Mouse (Mus musculus): ENCODE measurements around the gene Naa35.

DNA sequence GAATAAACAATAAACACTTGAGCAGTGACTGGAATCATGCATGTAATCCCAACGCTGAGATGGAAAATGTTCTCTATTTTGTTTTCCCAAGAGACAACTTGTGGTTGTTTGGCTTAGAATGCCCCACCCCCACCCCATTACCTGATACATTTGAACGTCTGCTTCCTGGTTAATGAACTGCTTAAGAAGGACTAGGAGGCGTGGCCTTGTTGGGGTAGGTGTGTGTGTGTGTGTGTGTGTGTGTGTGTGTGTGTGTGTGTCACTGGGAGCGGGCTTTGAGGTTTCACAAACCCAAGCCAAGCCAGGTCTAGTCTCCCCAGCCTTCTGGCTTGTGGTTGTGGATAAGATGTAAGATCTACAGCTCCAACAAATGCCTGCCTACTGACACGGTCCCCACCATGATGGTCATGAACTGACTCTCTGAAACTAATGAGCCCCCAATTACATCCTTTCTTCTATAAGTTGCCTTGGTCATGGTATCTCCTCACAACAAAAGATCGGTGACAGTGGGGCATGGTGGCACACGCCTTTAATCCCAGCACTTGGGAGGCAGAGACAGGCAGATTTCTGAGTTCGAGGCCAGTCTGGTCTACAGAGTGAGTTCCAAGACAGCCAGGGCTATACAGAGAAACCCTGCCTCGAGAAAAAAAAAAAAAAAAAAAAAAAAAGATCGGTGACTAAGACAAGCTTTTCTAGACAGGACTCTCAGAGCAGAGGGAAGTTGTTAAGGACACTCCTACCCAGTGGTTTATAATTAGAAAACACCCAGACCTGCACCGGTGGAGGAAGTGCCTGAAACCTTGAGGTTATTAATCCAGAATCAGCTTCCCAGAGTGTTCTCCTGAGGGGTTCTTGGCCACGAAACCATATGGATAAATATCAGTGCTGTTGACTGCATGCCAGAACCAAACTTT lies 91.5 kb downstream of the Naa35 start:
- TF ChIP-seq CTCF (IDR thresholded peaks at IDR 0.05; ENCODE audit: low read depth) (no peak), EP300 (IDR thresholded peaks at IDR 0.05; ENCODE audit: low read depth) (no peak)
